Mouse (Mus musculus): Measurements from ENCODE around the gene 1700001O22Rik. TPM values are rescaled to one million over a fixed set of nuclear protein-coding genes. Genes with fewer than 3 reads are reported as not detected.

Gene 1700001O22Rik
- total and polyA plus RNA-seq, 3 experiments = not detected

DNA sequence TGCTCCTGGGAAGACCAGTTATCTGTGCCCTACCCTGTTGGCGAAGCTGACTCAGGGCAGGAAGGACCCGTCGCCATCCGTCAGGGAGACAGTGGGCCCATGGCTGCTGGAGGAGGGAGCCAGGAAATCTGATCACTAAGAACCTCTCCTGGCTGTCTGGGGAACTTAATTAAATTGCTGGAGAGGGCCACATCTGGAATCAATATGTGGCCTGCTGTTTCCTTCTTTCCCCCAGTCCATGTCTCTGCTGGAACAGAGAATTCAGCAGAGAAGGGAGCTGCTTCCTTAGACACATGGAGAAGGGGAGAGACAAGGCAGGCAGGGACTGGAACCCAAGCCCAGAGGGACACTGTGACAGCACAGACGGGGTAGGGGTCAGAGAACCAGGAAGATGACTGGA, 30.2 kb upstream of the 1700001O22Rik start:
- no peak for TF ChIP-seq MAZ (IDR thresholded peaks at IDR 0.05; ENCODE audit: low read depth, low read length)
- no peak for TF ChIP-seq TCF12 (IDR thresholded peaks at IDR 0.05; ENCODE audit: low read depth, low read length)
- no peak for TF ChIP-seq GABPA (IDR thresholded peaks at IDR 0.05; ENCODE audit: insufficient replicate concordance, low read depth, low read length)
- no peak for TF ChIP-seq SIN3A (IDR thresholded peaks at IDR 0.05; ENCODE audit: low read length)
- no peak for TF ChIP-seq ZNF384 (IDR thresholded peaks at IDR 0.05; ENCODE audit: low read depth, low read length)
- TF ChIP-seq USF1 (IDR thresholded peaks at IDR 0.05; ENCODE audit: low read depth, low read length) = no peak
- TF ChIP-seq MXI1 (IDR thresholded peaks at IDR 0.05; ENCODE audit: low read depth, low read length) = no peak
- no peak for TF ChIP-seq ELF1 (IDR thresholded peaks at IDR 0.05; ENCODE audit: low read depth, low read length)
- no peak for TF ChIP-seq BHLHE40 (IDR thresholded peaks at IDR 0.05; ENCODE audit: low read depth, low read length)
- TF ChIP-seq PAX5 (IDR thresholded peaks at IDR 0.05; ENCODE audit: low read length) = no peak
- no peak for TF ChIP-seq RCOR1 (conservative IDR thresholded peaks at IDR 0.05; ENCODE audit: low read depth, low read length)
- no peak for TF ChIP-seq NRF1 (IDR thresholded peaks at IDR 0.05; ENCODE audit: low read depth, low read length)
- Histone ChIP-seq H3K79me2 (replicated peaks; ENCODE audit: control insufficient read depth, extremely low read depth, insufficient read depth, poor library complexity, severe bottlenecking) (no peaks in the 10 kb centered on the region), H3K27me3 (replicated peaks) (peaks cover 79% of the 10 kb centered on the region), H3K36me3 (replicated peaks in 1 of 2; ENCODE audit: control insufficient read depth in 1 of 2, insufficient read depth in 1 of 2, low read length in 1 of 2) (no peaks in the 10 kb centered on the region), H3K4me1 (ENCODE audit: control insufficient read depth in 1 of 2, insufficient read depth in 2 of 2) (peaks cover 0 to 2% of the 10 kb centered on the region in 2 experiments; a peak in 2 of 4 replicates), H3K9ac (ENCODE audit: insufficient read depth, low read depth) (no peak overlapping the region), H3K27ac (ENCODE audit: insufficient read depth, low read depth) (no peak overlapping the region), H3K9me3 (replicated peaks; ENCODE audit: low read length) (peaks cover 3% of the 10 kb centered on the region), H3K4me3 (replicated peaks in 1 of 3; ENCODE audit: low read depth in 2 of 3, low read length in 2 of 3, poor library complexity in 1 of 3) (no peak overlapping the region), H3K4me2 (ENCODE audit: insufficient read depth, low read depth, poor library complexity, severe bottlenecking) (no peak overlapping the region)
- in situ Hi-C loops (cut with MboI; ENCODE audit: low pct_ligation_motif_present, low pct_unique_long_range_greater_than_20kb, low sequenced_read_pairs) = no loop called here
- no peak for DNase-seq (ENCODE audit: extremely low read depth)
- dilution Hi-C loops (cut with MboI; ENCODE audit: extremely low pct_ligation_motif_present, extremely low pct_unique_long_range_greater_than_20kb, low sequenced_read_pairs) = no loop called here

DNA sequence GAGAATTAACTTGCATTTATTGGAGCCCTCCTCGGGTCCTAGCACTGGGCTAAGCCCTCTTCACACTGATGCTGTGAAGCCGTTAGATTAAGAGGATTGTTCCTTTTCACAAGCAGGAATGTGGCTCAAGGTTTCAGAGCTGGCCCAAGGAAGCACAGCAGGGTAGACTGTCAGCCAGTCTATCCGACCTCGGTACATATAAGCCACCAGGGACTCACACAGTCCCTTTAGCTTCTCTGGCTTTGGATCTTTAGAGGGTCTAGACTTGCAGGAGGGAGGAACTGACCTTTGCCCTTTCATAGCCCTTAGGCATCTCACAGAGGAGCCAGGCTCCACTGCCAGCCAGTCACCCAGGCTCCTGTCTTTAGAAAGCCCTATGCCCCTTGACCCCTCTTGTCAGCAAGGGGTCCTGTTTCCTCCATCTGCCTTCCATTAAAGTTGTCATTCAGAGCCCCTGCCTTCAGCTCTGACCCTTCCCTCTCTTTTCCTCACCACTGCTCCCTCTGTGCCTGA, 26.9 kb upstream of the 1700001O22Rik start, which contains the start of gene Asb6:
TSS of gene Asb6 (minus strand) at position 51 of the 513 bp plus-strand sequence.
- H3K9me3 ChIP-seq (replicated peaks; ENCODE audit: low read length) = peaks cover 3% of the 10 kb centered on the region
- peaks cover 3 to 18% of the 10 kb centered on the region in 2 experiments for H3K4me1 ChIP-seq (ENCODE audit: control insufficient read depth in 1 of 2, insufficient read depth in 2 of 2)
- in situ Hi-C loops (cut with MboI; ENCODE audit: low pct_ligation_motif_present, low pct_unique_long_range_greater_than_20kb, low sequenced_read_pairs) (no loop called here), dilution Hi-C loops (cut with MboI; ENCODE audit: extremely low pct_ligation_motif_present, extremely low pct_unique_long_range_greater_than_20kb, low sequenced_read_pairs) (no loop called here)
- no peak within 1 kb of the TSS for H3K4me3 ChIP-seq (replicated peaks in 1 of 3; ENCODE audit: low read depth in 2 of 3, low read length in 2 of 3, poor library complexity in 1 of 3)
- H3K4me2 ChIP-seq (ENCODE audit: insufficient read depth, low read depth, poor library complexity, severe bottlenecking) = no peak within 1 kb of the TSS
- TF ChIP-seq SIN3A (IDR thresholded peaks at IDR 0.05; ENCODE audit: low read length) (no peak), MEF2A (IDR thresholded peaks at IDR 0.05; ENCODE audit: borderline replicate concordance, low read depth, low read length) (no peak), NELFE (IDR thresholded peaks at IDR 0.05; ENCODE audit: low read depth, low read length) (no peak), ZKSCAN1 (IDR thresholded peaks at IDR 0.05; ENCODE audit: borderline replicate concordance, low read depth, low read length) (no peak), MAZ (IDR thresholded peaks at IDR 0.05; ENCODE audit: low read depth, low read length) (no peak), IRF4 (IDR thresholded peaks at IDR 0.05; ENCODE audit: low read depth, low read length) (no peak), MYC (IDR thresholded peaks at IDR 0.05; ENCODE audit: low read depth, low read length) (no peak), USF2 (conservative IDR thresholded peaks at IDR 0.05; ENCODE audit: low read depth, low read length) (no peak), USF1 (IDR thresholded peaks at IDR 0.05; ENCODE audit: low read depth, low read length) (no peak), CTCF (conservative IDR thresholded peaks at IDR 0.05 in 1 of 2, IDR thresholded peaks at IDR 0.05 in 1 of 2; ENCODE audit: low read depth in 2 of 2, low read length in 2 of 2) (no peak), TBP (conservative IDR thresholded peaks at IDR 0.05; ENCODE audit: low read depth, low read length) (no peak), JUND (conservative IDR thresholded peaks at IDR 0.05; ENCODE audit: low read depth, low read length) (no peak), JUN (IDR thresholded peaks at IDR 0.05; ENCODE audit: insufficient read depth, low read depth, low read length) (no peak), PAX5 (IDR thresholded peaks at IDR 0.05; ENCODE audit: low read length) (no peak), ETS1 (conservative IDR thresholded peaks at IDR 0.05; ENCODE audit: low read depth, low read length) (no peak), POLR2A (IDR thresholded peaks at IDR 0.05; ENCODE audit: low read depth, low read length) (no peak), RCOR1 (conservative IDR thresholded peaks at IDR 0.05; ENCODE audit: low read depth, low read length) (no peak)
- H3K79me2 ChIP-seq (replicated peaks; ENCODE audit: control insufficient read depth, extremely low read depth, insufficient read depth, poor library complexity, severe bottlenecking) = peaks cover 19% of the 10 kb centered on the region
- H3K9ac ChIP-seq (ENCODE audit: insufficient read depth, low read depth) = no peak within 1 kb of the TSS
- H3K27me3 ChIP-seq (replicated peaks) = peaks cover 46% of the 10 kb centered on the region
- H3K27ac ChIP-seq (ENCODE audit: insufficient read depth, low read depth) = no peak within 1 kb of the TSS
- peaks cover 10 to 18% of the 10 kb centered on the region in 2 experiments for H3K36me3 ChIP-seq (replicated peaks in 1 of 2; ENCODE audit: control insufficient read depth in 1 of 2, insufficient read depth in 1 of 2, low read length in 1 of 2)
- DNase-seq (ENCODE audit: extremely low read depth) = no peak

All from CH12.LX (cell line).